Mouse (Mus musculus) large intestine, adult 2 months (tissue): ENCODE results near the gene Spata32. TPM values are rescaled to one million over a fixed set of nuclear protein-coding genes. Genes with fewer than 3 reads are reported as not detected.
A peak's percentile ranks its signal among the peaks of the same experiment; 100 is the strongest.

Source experiments
- DNase-seq: peaks from one replicate; pipeline ENCODE4 v3.0.0-alpha.2; 2012; ENCODE audit warnings: low read depth, low spot score
- WGBS: fragments of 180-500 bp; shearing (Covaris S2); methylation state at CpG from one replicate; pipeline ENCODE4 v1.1.7; 2018; 5-methylcytosine and 5-hydroxymethylcytosine counted together
- polyA plus RNA-seq: library from polyadenylated mRNA; depleted of rRNA; stranded (reverse); fragments of >200 nt; gene quantifications from 2 replicates; pipeline ENCODE4 v1.2.3, GENCODE M21; 2012; rRNA removed

The Spata32 gene
- polyA plus RNA-seq, result not detected in 2 replicates

DNA sequence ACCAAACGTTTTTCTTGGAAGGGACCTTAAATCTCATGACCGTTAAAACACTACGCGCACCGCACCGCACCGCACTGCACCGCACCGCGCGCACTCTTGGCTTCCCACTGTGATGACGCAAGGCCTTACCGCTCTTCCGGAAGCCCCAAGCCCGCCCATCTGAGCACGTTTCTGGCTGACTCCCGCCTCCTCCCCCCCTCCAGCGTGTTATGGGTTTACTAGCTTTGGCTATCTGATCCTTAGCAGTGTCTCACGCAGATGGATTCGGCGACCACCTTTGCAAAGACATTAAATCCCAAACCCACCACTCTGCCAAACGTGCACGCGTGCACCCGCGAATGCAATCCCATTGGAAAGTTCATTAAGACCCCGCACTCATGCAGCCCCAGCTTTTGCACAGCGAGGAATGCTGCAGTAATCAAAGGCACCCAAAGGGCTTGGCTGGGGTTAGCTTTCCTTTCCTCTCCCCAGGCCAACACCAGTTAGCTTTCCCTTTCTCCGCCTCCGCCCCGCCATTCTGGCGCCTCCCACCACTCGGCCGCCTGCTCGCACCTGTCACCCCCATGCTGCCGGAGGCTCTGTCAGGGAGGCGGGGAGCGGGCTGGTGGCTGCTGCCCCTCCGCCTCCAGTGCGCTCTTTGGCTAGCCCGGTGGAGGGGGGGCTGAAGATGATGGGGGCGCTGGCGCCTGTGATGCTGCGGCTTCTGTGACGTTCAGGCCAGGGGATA lies at the start of gene Spata32:
Spata32 (minus strand) TSS at position 643 of the 727 bp plus-strand sequence.
- WGBS, result under 1% methylated on average over 45 of the region's 45 CpGs
- no peak for DNase-seq

DNA sequence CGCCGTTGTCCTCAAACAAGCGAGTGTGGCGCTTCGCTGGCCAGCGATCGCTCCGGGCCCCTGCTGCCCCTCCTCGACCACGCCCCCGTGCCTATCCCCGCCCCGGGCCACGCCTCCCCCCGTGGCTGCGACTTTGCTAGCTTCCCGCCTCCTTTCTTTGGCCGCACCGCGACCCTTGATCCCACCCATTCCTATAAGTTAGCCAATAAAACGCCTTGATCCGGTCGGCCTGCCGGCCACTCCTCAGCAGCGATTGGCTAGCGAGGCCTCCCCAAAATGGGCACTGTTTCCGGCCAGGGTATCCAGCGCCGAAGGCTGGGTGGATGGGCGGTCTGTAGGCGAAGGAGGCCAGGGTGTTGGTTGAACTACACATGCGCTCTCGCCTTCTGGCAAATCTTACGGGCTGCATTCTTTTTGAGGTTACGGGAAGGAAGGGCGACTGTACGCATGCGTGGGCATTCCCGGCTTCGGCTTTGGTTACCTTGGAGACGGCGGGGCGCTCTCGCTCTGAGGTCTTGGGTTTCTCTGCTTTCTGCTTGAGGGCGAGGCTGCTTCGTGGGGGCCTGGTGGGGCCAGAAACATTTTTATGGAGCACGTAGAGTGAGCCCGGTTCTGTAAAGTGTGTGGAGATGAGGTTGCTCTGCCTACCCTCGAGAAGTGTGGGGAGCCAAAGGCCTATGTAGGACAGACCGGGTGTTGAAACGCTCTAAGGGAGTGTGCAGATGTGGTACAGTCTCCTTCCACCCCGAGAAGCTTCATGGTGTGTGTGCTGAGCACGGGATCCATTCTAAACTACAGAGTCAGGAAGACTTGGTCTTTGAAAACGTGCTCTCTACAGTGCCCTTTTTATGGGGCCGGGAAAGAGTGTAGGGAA lies 49.4 kb upstream of the Spata32 start, which contains the start of gene Map3k14:
Map3k14 (minus strand) TSS at position 127 of the 874 bp plus-strand sequence.
- WGBS, result 2% methylated on average over 55 of the region's 55 CpGs
- DNase-seq, result peak; percentile 96

GRCm38 (mm10) chr11:103266729-103267345 lies 48.6 kb upstream of the Spata32 start:
- under 1% methylated on average over 42 of the region's 42 CpGs for WGBS
- no peak for DNase-seq

- 14% methylated on average over 2 of the region's 2 CpGs for WGBS
- no peak for DNase-seq
Observed at GRCm38 (mm10) chr11:103265856-103266255, 47.6 kb upstream of the Spata32 start.

DNA sequence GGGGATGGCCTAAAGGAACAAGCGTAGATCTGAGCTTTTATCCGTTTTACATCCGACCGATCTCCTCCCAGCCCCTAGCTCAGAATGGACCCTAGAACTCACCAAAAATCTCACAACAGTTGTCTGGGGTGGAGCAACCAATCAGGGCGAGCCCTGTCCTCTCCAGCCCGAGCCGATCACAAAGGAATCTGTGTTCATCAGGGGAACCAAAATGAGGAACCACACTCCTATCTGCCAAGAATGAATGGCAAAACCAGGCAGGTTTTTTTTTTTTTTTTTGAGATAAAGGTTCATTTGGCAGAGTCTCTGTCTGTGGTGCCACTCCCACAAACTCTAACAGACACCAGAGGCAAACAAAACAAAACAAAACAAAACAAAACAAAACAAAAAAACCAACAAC lies 47.0 kb upstream of the Spata32 start:
- DNase-seq, result no peak
- WGBS, result 46% methylated on average over 7 of the region's 7 CpGs

DNA sequence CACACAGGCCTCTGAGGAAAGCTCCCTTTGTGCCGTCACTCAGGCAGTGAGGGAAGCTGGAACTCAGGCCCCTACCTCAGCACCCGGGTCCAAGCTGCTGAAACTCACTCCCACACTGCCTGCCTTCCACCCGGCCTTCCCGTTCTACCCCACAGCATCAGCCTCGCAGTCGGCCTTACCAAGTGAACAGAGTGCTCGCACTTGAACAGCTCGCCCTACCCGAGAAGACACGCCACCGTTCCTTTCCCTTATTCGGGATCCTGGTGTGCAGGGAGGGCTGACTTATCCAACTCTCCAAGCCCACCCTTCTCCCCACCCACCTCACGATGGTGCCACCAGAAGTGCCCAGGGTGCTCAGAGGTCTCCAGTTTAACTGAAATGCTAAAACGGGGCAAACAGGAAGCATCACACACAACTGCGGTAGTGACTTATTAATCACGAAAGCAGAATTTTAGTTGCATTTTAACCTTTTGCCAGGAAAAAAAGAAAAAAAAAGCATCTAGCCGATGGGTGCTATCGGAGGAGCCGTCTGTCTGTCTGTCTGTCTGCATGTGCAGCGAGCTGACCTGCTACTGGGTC lies 46.3 kb upstream of the Spata32 start:
- DNase-seq, result no peak
- WGBS, result 78% methylated on average over 20 of the region's 20 CpGs

- no peak for DNase-seq
- WGBS, result 67% methylated on average over 10 of the region's 10 CpGs
Observed at GRCm38 (mm10) chr11:103263551-103263950, 45.3 kb upstream of the Spata32 start.

- DNase-seq, result no peak
- WGBS, result 56% methylated on average over 20 of the region's 20 CpGs
Observed at GRCm38 (mm10) chr11:103262412-103263267, 44.4 kb upstream of the Spata32 start.

DNA sequence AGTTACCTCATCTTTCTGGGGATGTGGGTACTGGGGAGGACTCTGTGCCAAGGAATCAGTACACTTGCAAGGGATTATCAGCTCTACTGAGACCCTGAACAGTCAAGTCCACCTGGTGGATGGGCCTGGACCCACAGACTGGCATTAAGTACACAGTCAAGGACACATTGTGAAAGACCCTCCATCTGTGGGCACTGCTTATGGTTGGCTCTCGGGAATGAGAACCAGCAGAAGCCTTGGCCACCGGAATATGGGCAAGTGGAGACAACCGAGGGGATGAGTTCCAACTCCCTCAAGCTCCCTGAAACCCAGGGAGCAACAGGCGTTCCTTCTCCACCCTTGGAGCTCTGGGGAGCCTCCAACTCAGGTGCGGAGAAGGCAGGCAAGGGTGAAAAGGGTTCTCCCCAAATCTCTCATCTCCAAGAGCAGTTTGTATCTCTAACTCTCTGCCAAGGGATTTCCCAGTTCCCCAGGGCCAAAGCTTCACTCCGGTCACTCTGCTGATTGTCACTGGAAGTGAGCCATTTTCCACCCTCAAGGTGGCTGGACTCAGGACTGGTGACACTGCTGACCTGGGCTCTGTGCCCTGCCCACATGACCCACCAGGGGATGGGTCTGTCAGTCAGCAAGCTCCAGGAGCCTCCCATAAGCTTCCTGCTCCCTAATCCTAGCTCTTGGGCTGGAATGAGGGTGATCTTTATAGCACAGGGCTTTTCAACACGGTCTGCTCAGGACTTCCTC lies 43.6 kb upstream of the Spata32 start:
- WGBS, result 68% methylated on average over 7 of the region's 7 CpGs
- no peak for DNase-seq

DNA sequence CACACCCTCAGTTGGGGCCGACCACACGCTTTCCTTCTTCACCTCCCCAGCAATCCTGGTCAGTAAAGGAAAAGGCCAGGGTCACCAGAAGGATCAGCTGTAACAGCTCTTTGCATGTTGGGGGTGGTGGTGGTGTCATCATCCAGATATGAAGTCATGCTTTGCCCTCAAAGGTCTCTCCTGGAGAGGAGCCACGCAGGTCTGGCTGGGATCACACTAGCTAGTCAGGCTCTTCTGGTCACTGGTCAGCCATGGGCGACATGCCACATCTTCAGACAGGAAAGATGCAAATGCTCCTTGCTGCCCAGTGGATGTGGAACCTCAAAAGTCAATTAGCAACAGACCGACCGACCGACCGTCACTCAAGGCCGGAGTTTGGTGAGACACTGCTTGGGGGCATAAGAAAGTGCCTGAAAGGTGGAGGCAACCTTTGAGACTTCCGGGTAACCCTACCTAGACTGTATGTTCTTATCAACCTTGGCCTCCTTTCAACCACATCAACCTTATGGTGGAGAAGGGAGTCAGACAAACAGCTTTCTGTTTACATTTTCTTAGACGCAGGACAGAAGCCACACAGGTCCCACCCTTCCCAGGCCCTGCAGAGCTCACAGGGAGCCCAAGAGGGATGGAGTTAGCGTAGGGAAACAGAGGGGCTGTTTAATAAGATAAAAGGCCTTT lies 42.4 kb upstream of the Spata32 start:
- 33% methylated on average over 12 of the region's 12 CpGs for WGBS
- DNase-seq, result no peak

GRCm38 (mm10) chr11:103260034-103260433 lies 41.8 kb upstream of the Spata32 start:
- WGBS, result 89% methylated on average over 5 of the region's 5 CpGs
- DNase-seq, result no peak

DNA sequence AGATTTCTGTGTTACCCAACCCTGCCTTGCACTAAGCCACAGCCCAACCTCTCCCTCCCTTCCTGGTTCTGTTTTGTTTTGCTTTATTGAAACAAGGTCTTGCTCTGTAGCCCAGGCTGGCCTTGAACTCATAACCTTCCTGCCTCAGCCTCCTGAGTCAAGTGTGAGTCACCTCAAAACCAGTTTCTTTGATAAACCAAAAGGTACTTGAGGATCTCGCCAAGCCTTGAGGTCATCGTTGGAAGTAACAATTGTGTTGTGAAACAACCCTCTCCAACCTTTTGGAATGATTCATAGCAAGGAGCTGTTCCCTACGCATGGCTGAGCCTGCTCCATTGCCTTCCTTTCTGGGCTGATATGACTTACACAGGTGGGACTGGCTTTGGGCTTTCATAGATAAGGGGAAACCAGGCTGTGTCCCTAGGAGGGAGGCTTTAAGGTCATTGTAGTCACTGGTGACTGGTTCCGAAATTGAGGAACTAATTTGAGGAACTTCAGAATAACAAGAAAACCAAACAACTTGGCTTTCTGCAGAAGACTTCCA lies 39.8 kb upstream of the Spata32 start:
- 70% methylated on average over 4 of the region's 4 CpGs for WGBS
- no peak for DNase-seq

GRCm38 (mm10) chr11:103253605-103254004 lies 35.4 kb upstream of the Spata32 start:
- 75% methylated on average over 5 of the region's 5 CpGs for WGBS
- no peak for DNase-seq

GRCm38 (mm10) chr11:103252380-103252779 lies 34.1 kb upstream of the Spata32 start:
- no peak for DNase-seq
- 48% methylated on average over 5 of the region's 5 CpGs for WGBS

GRCm38 (mm10) chr11:103250324-103250723 lies 32.1 kb upstream of the Spata32 start:
- DNase-seq, result no peak
- 86% methylated on average over 3 of the region's 3 CpGs for WGBS

- no peak for DNase-seq
- WGBS, result 59% methylated on average over 6 of the region's 6 CpGs
Observed at GRCm38 (mm10) chr11:103249509-103249908, 31.3 kb upstream of the Spata32 start.

DNA sequence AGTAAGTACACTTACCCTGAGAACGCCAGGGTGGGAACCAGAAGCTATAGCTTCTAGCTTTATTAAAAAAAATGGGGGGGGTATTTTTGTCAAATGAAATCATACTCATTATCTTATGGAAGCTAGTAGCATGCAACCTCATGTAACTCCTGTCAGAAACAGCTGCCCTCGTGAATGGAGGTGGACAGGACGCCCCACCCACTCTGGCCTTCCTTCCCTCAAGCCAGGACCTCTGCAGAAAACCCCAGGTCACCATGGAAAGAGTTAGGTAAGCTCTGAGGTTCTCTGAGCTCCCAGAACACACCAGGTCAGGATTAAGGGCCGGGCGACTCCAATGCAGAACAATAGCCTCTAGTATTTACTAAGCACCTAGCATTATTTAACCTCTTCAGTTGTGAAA lies 30.6 kb upstream of the Spata32 start:
- WGBS, result 71% methylated on average over 5 of the region's 5 CpGs
- DNase-seq, result no peak
